29 mouse cellular contexts compared by ENCODE assay signal in the genomic region with DNA sequence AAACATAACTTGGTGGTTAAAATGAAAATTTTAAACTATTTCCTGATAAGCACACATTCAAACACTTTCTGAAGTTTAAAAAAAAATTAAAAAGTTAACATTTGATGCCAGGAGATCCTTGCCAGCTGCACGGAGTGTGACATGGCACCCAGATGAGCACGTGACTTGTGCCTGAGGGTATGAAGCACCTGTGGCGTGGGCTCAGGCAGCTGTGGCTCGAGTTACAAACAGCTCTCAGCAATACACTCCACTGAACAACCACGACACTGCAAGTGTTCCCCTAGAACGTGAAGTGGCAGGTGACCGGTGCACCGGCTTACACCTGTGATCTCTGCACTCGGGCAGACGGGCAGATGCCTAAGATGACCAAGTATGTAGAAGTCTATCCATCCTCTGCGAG. TPM values are rescaled to one million over a fixed set of nuclear protein-coding genes. Genes with fewer than 3 reads are reported as not detected.
DNase-seq lines count a peak whose midpoint lies in the region; ATAC-seq and TF ChIP-seq lines count a peak whose summit lies in the region.
"Had no signal": no experiment of that assay in that cellular context is flagged by ENCODE, and none has a peak within 500 bp of the region (broad histone marks: within the 10 kb centered on the region; RNA-seq: fewer than 3 reads in every experiment).

No protein-coding gene starts in this region.

- 72% methylated on average over 11 of the region's 11 CpGs for WGBS in limb, embryonic 11.5 days
- 85% methylated on average over 11 of the region's 11 CpGs for WGBS in limb, embryonic 10.5 days
- 58% methylated on average over 11 of the region's 11 CpGs for WGBS in limb, embryonic 14.5 days

- H3K9me3 ChIP-seq in limb, embryonic 11.5 days (ENCODE audit: control insufficient read depth, low read length) = no peaks in the 10 kb centered on the region
- H3K9me3 ChIP-seq in limb, embryonic 10.5 days (replicated peaks) = no peaks in the 10 kb centered on the region
- no peaks in the 10 kb centered on the region for H3K9me3 ChIP-seq in limb, embryonic 14.5 days (ENCODE audit: control insufficient read depth, low read length)
- H3K9me3 ChIP-seq: embryonic facial prominence, embryonic 15.5 days; forebrain, embryonic 13.5 days; hindbrain, embryonic 12.5 days; intestine, embryonic 15.5 days had no signal

- no peak overlapping the region for H3K4me3 ChIP-seq in limb, embryonic 11.5 days (ENCODE audit: low read depth, low read length)
- H3K4me3 ChIP-seq in limb, embryonic 10.5 days = no peak overlapping the region
- H3K4me3 ChIP-seq in limb, embryonic 14.5 days (replicated peaks; ENCODE audit: low read length) = no peak overlapping the region
- H3K4me3 ChIP-seq: embryonic facial prominence, embryonic 15.5 days; forebrain, embryonic 13.5 days; hindbrain, embryonic 12.5 days; intestine, embryonic 15.5 days; layer of hippocampus, adult 2 months; left cerebral cortex, adult 2 months had no signal

- TF ChIP-seq POLR2A in limb, embryonic 14.5 days (IDR thresholded peaks at IDR 0.05; ENCODE audit: borderline replicate concordance, extremely low read depth, insufficient read depth, insufficient read length) = no peak

- ATAC-seq in limb, embryonic 11.5 days (ENCODE audit: insufficient number of reproducible peaks, low FRiP score, low TSS enrichment, low read depth) = no peak
- no peak for ATAC-seq in limb, embryonic 14.5 days (ENCODE audit: low FRiP score, low read depth)
- ATAC-seq: forebrain, embryonic 13.5 days; hindbrain, postnatal 0 days; intestine, embryonic 15.5 days had no signal

- H3K36me3 ChIP-seq in limb, embryonic 11.5 days (ENCODE audit: control insufficient read depth, insufficient read depth, low read length) = peaks cover 33% of the 10 kb centered on the region
- peaks cover 98% of the 10 kb centered on the region for H3K36me3 ChIP-seq in limb, embryonic 10.5 days
- peaks cover 91% of the 10 kb centered on the region for H3K36me3 ChIP-seq in limb, embryonic 14.5 days (ENCODE audit: control insufficient read depth, insufficient read depth, low read length)

- DNase-seq in limb, embryonic 11.5 days (ENCODE audit: low spot score) = no peak
- DNase-seq in limb, embryonic 10.5 days (ENCODE audit: low spot score) = no peak
- no peak for DNase-seq in limb, embryonic 14.5 days (ENCODE audit: low spot score)
- DNase-seq in thymus, postnatal 10 days (ENCODE audit: low spot score in 2 of 2) = peak; percentile 41 to 50
- DNase-seq in adrenal gland, adult 2 months = no peak
- no peak for DNase-seq in neural tube, embryonic 10.5 days (ENCODE audit: extremely low spot score, low spot score)
- no peak for DNase-seq in right cerebral cortex, adult 18-20 months
- DNase-seq: cerebellum, adult 9-10 months; cerebellum, postnatal 36 days; embryo, embryonic 11 days; gastrocnemius, postnatal 36 days; heart, adult 18-20 months; heart, postnatal 36 days; kidney, adult 2 months; kidney, postnatal 36 days; liver; lung, adult 2 months; lung, postnatal 10 days; midbrain, embryonic 14.5 days; right cerebral cortex, postnatal 4 days had no signal

- no peak overlapping the region for H3K4me2 ChIP-seq in limb, embryonic 11.5 days (ENCODE audit: low read depth, severe bottlenecking)
- no peak overlapping the region for H3K4me2 ChIP-seq in limb, embryonic 14.5 days (replicated peaks; ENCODE audit: low read depth, low read length, severe bottlenecking)
- H3K4me2 ChIP-seq: embryonic facial prominence, embryonic 15.5 days; forebrain, embryonic 13.5 days; heart, embryonic 11.5 days; hindbrain, embryonic 12.5 days; intestine, embryonic 15.5 days had no signal

- no peak overlapping the region for H3K9ac ChIP-seq in limb, embryonic 11.5 days (ENCODE audit: low read length)
- 0 out of 2 replicates have a peak overlapping the region, but pooled peaks have one; percentile 16 for H3K9ac ChIP-seq in limb, embryonic 14.5 days (ENCODE audit: low read depth, low read length, severe bottlenecking)
- H3K9ac ChIP-seq: embryonic facial prominence, embryonic 15.5 days; forebrain, embryonic 13.5 days; hindbrain, embryonic 12.5 days; intestine, embryonic 15.5 days; liver, embryonic 14.5 days had no signal

- peak overlapping the region; percentile 52; the same call in 1 of the 2 replicates for H3K27ac ChIP-seq in limb, embryonic 11.5 days (replicated peaks; ENCODE audit: low read depth, low read length)
- no peak overlapping the region for H3K27ac ChIP-seq in limb, embryonic 10.5 days
- H3K27ac ChIP-seq in limb, embryonic 14.5 days (replicated peaks; ENCODE audit: low read depth, low read length) = no peak overlapping the region
- H3K27ac ChIP-seq: hindbrain, postnatal 0 days; intestine, embryonic 15.5 days; left cerebral cortex, adult 2 months; liver, embryonic 14.5 days had no signal

- H3K4me1 ChIP-seq in limb, embryonic 11.5 days (ENCODE audit: control insufficient read depth, insufficient read depth, low read length) = 0 out of 2 replicates have a peak, but pooled peaks cover 3% of the 10 kb centered on the region
- H3K4me1 ChIP-seq in limb, embryonic 10.5 days = no peaks in the 10 kb centered on the region
- H3K4me1 ChIP-seq in limb, embryonic 14.5 days (ENCODE audit: control insufficient read depth, insufficient read depth, low read length) = peaks cover 4% of the 10 kb centered on the region; the same call in 1 of the 2 replicates
- H3K4me1 ChIP-seq: forebrain, embryonic 13.5 days; intestine, embryonic 15.5 days had no signal

- no peaks in the 10 kb centered on the region for H3K27me3 ChIP-seq in limb, embryonic 11.5 days (ENCODE audit: control insufficient read depth, insufficient read depth, low read length)
- H3K27me3 ChIP-seq in limb, embryonic 10.5 days (ENCODE audit: low read depth, poor library complexity, severe bottlenecking) = no peaks in the 10 kb centered on the region
- H3K27me3 ChIP-seq in limb, embryonic 14.5 days (ENCODE audit: control insufficient read depth, insufficient read depth, low read length) = no peaks in the 10 kb centered on the region
- H3K27me3 ChIP-seq: embryonic facial prominence, embryonic 15.5 days; forebrain, embryonic 13.5 days; hindbrain, embryonic 12.5 days; intestine, embryonic 15.5 days had no signal

RNA-seq across cellular contexts. Expression of a gene that starts 51.9 kb away (rescaled TPM):
- 49.5 and 58.5 TPM in 2 replicates for polyA plus RNA-seq in limb, embryonic 11.5 days (2014; fragmentation: Nextera tagmentation; extraction: Ambion mirVana)
- polyA plus RNA-seq in limb, embryonic 10.5 days (2016; fragmentation: Nextera tagmentation; extraction: Ambion mirVana) = 72.2 and 76.4 TPM in 2 replicates
- 82.1 and 95.0 TPM in 2 replicates for polyA plus RNA-seq in limb, embryonic 14.5 days (2012; rRNA removed)
- polyA plus RNA-seq in limb, embryonic 14.5 days (2014; fragmentation: Nextera tagmentation; extraction: Ambion mirVana) = 39.8 and 45.1 TPM in 2 replicates
- 10 to 100 TPM; 70.9 to 85.0 TPM for total RNA-seq in adrenal gland, adult 2 months (2021)
- polyA plus RNA-seq in adrenal gland, adult 2 months (2012; rRNA removed) = 84.7 and 105 TPM in 2 replicates

Comparison
In these comparisons a context has a peak if more than half of its experiments do, and no peak if none do; other contexts are left out.
1. DNase-seq: peak in thymus, postnatal 10 days (2 of 2); none in limb, embryonic 11.5 days (single experiment), limb, embryonic 10.5 days (single experiment), limb, embryonic 14.5 days (single experiment), adrenal gland, adult 2 months (single experiment), neural tube, embryonic 10.5 days (single experiment) and right cerebral cortex, adult 18-20 months (single experiment).